Mouse (Mus musculus): Measurements from ENCODE around the gene Bora. TPM values are rescaled to one million over a fixed set of nuclear protein-coding genes. Genes with fewer than 3 reads are reported as not detected.

Gene Bora
- polyA plus RNA-seq, 1 experiment from 2014 or later: 72.4 TPM

Other genes starting within 250 kb of the Bora start
- gene Rpl36a-ps1, start 51.9 kb upstream of the Bora start, polyA plus RNA-seq (2015; fragmentation: Nextera tagmentation; extraction: Ambion mirVana): 1.7 and 5.7 TPM in 2 replicates
- 63.5 and 68.2 TPM in 2 replicates for gene Mzt1, start 88 bp upstream of the Bora start, polyA plus RNA-seq (2015; fragmentation: Nextera tagmentation; extraction: Ambion mirVana)
- 17.5 and 19.9 TPM in 2 replicates for gene Pibf1, start 53.2 kb downstream of the Bora start, polyA plus RNA-seq (2015; fragmentation: Nextera tagmentation; extraction: Ambion mirVana)
- 24.1 and 26.9 TPM in 2 replicates for gene Dis3, start 53.5 kb downstream of the Bora start, polyA plus RNA-seq (2015; fragmentation: Nextera tagmentation; extraction: Ambion mirVana)